Mouse (Mus musculus): ENCODE results near the gene Anapc13. TPM values are rescaled to one million over a fixed set of nuclear protein-coding genes. Genes with fewer than 3 reads are reported as not detected.

Gene Anapc13
- polyA plus RNA-seq, 1 experiment = not detected

DNA sequence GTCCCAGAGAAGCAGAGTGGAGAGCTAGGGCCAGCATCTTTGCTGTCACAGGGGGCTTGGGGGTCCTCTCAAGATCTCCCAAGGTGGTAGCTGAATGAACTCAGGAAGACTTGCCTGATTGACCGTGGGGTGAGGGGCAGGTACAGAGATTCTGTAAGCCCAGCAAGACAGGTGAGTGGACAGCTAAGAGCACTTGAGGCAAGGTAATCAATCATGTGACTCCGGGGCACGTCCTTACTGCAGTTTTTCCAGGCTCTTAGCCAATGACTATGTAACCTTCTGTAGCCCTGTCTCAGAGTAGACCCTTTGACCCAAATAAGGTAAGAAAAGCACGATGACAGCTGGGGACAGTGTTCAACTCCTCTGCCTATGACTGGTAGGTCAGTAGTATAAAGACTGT, 11.0 kb downstream of the Anapc13 start:
- WGBS = 83% methylated on average over 4 of the region's 4 CpGs
- Histone ChIP-seq H3K4me3 (ENCODE audit: insufficient read depth, low read depth, low read length) (no peak overlapping the region), H3K27ac (ENCODE audit: insufficient read depth, low read depth, low read length) (no peak overlapping the region), H3K4me1 (ENCODE audit: control insufficient read depth, insufficient read depth, low read length) (peaks cover 5% of the 10 kb centered on the region; the same call in 1 of the 2 replicates)
- no peak for TF ChIP-seq POLR2A (IDR thresholded peaks at IDR 0.05; ENCODE audit: insufficient read depth, low read depth, low read length)
- no peak for TF ChIP-seq CTCF (IDR thresholded peaks at IDR 0.05; ENCODE audit: insufficient read depth, low read depth, low read length)

DNA sequence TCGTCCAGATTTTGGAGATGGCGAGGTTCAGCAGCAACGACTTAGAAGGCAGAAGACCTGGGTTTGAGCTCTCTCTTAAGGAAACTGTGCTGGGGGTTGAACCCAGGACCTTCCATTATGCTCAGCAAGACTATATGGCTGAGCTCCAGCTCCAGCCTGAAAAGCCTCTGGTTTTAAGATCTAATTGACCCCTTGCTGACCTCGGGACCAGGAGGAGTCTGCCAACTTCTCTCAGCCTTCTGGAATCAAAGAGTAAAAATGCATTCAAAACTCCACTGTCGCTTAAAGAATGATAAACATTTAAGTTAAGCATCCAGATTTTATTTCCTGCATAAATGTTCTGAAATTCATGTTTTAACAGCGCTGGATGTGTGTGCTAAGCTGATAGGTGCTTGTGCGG, 12.9 kb downstream of the Anapc13 start:
- Histone ChIP-seq H3K27ac (ENCODE audit: insufficient read depth, low read depth, low read length) (no peak overlapping the region), H3K4me3 (ENCODE audit: insufficient read depth, low read depth, low read length) (no peak overlapping the region), H3K4me1 (ENCODE audit: control insufficient read depth, insufficient read depth, low read length) (peaks cover 13% of the 10 kb centered on the region)
- 65% methylated on average over 7 of the region's 7 CpGs for WGBS
- TF ChIP-seq POLR2A (IDR thresholded peaks at IDR 0.05; ENCODE audit: insufficient read depth, low read depth, low read length) (no peak), CTCF (IDR thresholded peaks at IDR 0.05; ENCODE audit: insufficient read depth, low read depth, low read length) (no peak)

DNA sequence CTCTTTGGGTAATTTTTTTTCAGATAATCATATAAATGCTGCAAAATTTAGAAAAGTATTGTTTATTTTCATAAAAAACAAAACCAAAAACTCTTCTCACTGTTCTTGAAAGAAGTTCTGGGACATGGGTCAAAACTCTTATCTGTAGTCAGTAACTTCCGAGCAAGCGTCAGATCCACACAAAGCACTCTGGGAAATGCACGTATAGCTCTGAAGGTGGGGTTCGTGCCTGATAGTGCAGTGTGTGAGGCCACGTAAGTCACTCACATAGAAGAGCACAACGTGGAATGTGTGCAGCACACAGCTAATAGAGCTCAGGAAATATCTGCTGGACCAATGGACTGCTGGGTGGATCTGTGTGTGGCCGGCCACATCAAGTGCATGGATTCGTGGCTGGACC, 13.4 kb downstream of the Anapc13 start:
- TF ChIP-seq POLR2A (IDR thresholded peaks at IDR 0.05; ENCODE audit: insufficient read depth, low read depth, low read length) (no peak), CTCF (IDR thresholded peaks at IDR 0.05; ENCODE audit: insufficient read depth, low read depth, low read length) (no peak)
- Histone ChIP-seq H3K4me1 (ENCODE audit: control insufficient read depth, insufficient read depth, low read length) (peaks cover 17% of the 10 kb centered on the region), H3K4me3 (ENCODE audit: insufficient read depth, low read depth, low read length) (no peak overlapping the region), H3K27ac (ENCODE audit: insufficient read depth, low read depth, low read length) (no peak overlapping the region)
- 91% methylated on average over 8 of the region's 8 CpGs for WGBS

DNA sequence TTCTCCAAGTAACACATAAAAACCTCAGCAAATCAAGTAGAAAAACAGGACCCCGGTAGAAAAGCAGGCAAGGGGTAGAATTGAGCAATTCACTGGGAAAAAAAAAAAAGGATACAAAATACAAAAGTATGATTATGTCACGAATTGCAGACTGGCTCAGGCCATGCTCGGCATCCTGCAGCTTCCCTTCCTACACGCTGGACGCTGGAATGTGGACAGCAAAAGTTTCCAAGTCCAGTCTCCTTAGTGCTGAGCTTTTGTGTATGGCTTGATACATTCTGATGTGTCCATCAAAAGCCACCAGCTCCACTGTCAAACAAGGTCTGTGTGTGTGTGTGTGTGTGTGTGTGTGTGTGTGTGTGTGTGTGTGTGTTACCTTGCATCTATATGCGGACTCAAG, 15.4 kb downstream of the Anapc13 start:
- Histone ChIP-seq H3K4me1 (ENCODE audit: control insufficient read depth, insufficient read depth, low read length) (peaks cover 17% of the 10 kb centered on the region), H3K27ac (ENCODE audit: insufficient read depth, low read depth, low read length) (no peak overlapping the region), H3K4me3 (ENCODE audit: insufficient read depth, low read depth, low read length) (no peak overlapping the region)
- no peak for TF ChIP-seq POLR2A (IDR thresholded peaks at IDR 0.05; ENCODE audit: insufficient read depth, low read depth, low read length)
- 72% methylated on average over 6 of the region's 6 CpGs for WGBS

DNA sequence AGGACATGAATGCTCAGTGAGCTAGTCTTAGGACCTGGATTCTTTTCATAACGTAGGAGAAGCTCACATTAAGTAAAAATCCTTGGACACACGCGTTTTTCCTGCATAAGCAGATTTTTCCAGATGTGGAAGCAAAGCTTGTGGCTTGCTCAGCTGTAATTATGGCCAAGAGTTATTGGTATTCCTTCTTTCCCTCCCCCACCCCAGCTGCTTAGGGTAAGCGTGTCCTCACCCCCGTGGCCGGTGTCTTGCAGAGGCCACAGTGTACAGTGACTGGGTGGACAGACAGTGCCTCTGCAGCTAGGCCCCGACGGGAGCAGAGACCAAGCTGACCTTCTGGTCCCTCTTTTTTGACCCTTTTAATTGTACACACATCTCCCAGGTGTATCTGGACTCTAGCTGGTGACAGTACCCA, 17.0 kb downstream of the Anapc13 start:
- Histone ChIP-seq H3K4me3 (ENCODE audit: insufficient read depth, low read depth, low read length) (no peak overlapping the region), H3K4me1 (ENCODE audit: control insufficient read depth, insufficient read depth, low read length) (peaks cover 12% of the 10 kb centered on the region), H3K27ac (ENCODE audit: insufficient read depth, low read depth, low read length) (no peak overlapping the region)
- WGBS = 58% methylated on average over 8 of the region's 8 CpGs
- TF ChIP-seq CTCF (IDR thresholded peaks at IDR 0.05; ENCODE audit: insufficient read depth, low read depth, low read length) = no peak
- no peak for TF ChIP-seq POLR2A (IDR thresholded peaks at IDR 0.05; ENCODE audit: insufficient read depth, low read depth, low read length)

DNA sequence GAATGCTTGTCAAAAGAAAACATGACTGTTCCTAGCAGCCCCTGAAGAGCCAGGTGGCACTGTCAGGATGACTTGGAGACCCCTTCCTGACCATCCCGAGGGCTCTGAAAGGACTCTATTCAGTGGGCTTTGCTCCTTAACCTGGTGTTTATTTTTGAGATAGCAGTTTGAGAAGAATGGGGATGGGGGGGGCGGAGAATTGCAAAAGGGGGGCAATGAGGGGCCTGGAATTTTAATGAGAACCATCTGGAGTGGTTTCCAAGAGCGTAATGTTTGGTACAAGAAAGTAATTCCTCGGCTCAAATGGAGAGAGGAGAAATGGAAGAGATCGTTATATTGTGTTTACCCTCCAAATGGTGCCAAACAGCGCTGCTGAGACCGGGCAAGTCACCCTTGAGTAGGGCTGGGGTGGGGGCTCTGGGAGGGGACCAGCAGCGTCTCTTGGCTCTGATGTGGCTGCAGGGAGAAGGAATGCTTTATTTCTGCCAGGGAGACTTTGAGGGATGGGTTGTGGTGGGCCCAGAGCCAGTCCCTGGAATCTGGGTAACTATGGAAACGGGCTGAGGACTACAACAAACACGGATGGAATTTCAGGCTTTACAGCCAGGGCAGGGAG, 17.5 kb downstream of the Anapc13 start:
- TF ChIP-seq POLR2A (IDR thresholded peaks at IDR 0.05; ENCODE audit: insufficient read depth, low read depth, low read length) = no peak
- TF ChIP-seq CTCF (IDR thresholded peaks at IDR 0.05; ENCODE audit: insufficient read depth, low read depth, low read length) = no peak
- Histone ChIP-seq H3K4me3 (ENCODE audit: insufficient read depth, low read depth, low read length) (no peak overlapping the region), H3K4me1 (ENCODE audit: control insufficient read depth, insufficient read depth, low read length) (peaks cover 12% of the 10 kb centered on the region), H3K27ac (ENCODE audit: insufficient read depth, low read depth, low read length) (no peak overlapping the region)
- WGBS = 18% methylated on average over 10 of the region's 10 CpGs

DNA sequence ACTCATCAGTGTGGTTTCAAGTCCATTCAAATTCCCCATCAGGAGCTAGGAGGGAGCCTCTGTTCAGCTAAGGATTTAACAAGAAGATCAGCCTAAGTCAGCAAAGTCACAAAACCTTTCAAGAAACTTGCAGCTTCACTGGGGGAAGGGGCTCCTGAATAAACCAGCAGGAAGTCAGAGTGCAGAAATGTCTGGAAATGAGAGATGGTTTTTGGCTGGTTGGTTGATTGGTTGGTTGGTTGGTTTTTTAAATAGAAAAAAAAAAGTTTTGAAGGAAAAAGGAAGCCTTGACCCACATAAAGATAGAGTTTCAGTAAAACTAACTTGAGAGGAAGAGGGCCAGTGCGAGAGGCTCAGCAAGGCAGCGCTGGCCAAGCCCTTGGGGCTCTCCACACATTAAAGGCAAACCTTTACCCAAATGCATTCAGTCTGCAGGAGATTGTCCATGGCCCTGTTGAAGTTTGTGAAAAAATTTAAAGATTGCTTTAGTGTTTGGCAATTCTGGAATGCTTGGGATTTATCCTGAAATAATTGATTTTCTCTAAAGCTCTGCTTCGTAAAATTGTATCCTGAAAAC, 19.1 kb downstream of the Anapc13 start:
- Histone ChIP-seq H3K4me3 (ENCODE audit: insufficient read depth, low read depth, low read length) (no peak overlapping the region), H3K4me1 (ENCODE audit: control insufficient read depth, insufficient read depth, low read length) (peaks cover 12% of the 10 kb centered on the region), H3K27ac (ENCODE audit: insufficient read depth, low read depth, low read length) (no peak overlapping the region)
- TF ChIP-seq CTCF (IDR thresholded peaks at IDR 0.05; ENCODE audit: insufficient read depth, low read depth, low read length) (no peak), POLR2A (IDR thresholded peaks at IDR 0.05; ENCODE audit: insufficient read depth, low read depth, low read length) (no peak)
- WGBS = 96% methylated on average over 3 of the region's 3 CpGs

DNA sequence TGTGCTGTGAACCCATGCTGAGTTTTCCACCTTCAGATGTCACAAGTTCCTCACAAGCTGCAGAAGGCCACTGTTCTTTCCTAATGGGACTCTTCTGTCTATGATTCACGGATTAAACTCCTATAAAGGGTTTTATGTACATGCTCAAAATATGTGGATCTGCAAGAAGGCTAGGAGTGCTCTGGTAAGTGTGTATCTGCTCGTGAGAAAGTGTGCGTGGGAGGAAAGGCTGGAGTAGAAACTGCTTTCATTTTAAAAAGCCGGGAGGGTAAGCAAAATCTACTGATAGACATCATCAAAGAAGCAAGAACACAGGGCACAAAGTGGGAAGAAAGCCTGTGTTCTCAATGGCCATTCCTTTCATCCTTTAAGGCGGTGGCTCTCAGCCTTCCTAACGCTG, 20.9 kb downstream of the Anapc13 start:
- WGBS = 79% methylated on average over 6 of the region's 6 CpGs
- Histone ChIP-seq H3K4me1 (ENCODE audit: control insufficient read depth, insufficient read depth, low read length) (peaks cover 15% of the 10 kb centered on the region), H3K4me3 (ENCODE audit: insufficient read depth, low read depth, low read length) (no peak overlapping the region), H3K27ac (ENCODE audit: insufficient read depth, low read depth, low read length) (no peak overlapping the region)
- TF ChIP-seq POLR2A (IDR thresholded peaks at IDR 0.05; ENCODE audit: insufficient read depth, low read depth, low read length) (no peak), CTCF (IDR thresholded peaks at IDR 0.05; ENCODE audit: insufficient read depth, low read depth, low read length) (no peak)

DNA sequence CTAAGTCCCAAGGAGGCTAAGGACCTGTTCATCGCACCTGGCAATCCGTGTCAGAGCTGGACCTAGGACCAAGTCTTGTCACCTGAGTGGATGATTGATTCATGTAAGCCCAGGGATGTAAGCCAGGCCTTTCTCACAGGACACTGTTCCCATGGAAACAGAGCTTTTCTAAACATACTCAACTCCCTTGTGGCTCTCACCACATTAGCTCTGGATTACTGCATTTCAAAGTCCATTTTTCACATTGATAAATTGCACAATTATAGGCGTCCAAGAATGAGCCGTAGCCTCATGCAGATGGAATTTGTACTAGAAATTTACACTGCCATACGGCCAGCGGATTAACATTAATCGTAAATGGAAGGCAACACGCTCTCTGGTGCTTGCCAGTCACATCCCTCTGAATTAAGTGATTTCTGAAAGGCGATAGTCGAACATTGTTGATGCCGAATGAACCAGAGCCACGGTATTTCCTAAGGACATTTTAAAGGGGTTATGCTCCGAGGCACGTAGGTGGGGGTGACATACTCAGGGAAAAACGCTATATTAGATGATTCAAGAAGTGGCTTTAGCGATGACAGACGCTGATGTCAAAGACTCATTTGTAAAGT, 23.9 kb downstream of the Anapc13 start:
- 57% methylated on average over 17 of the region's 17 CpGs for WGBS

More for the DNA sequence above, 23.9 kb downstream of the Anapc13 start:
- no peak overlapping the region for H3K27ac ChIP-seq (ENCODE audit: insufficient read depth, low read depth, low read length)
- no peak overlapping the region for H3K4me3 ChIP-seq (ENCODE audit: insufficient read depth, low read depth, low read length)
- H3K4me1 ChIP-seq (ENCODE audit: control insufficient read depth, insufficient read depth, low read length) = peaks cover 3% of the 10 kb centered on the region; the same call in 1 of the 2 replicates
- TF ChIP-seq CTCF (IDR thresholded peaks at IDR 0.05; ENCODE audit: insufficient read depth, low read depth, low read length) (no peak), POLR2A (IDR thresholded peaks at IDR 0.05; ENCODE audit: insufficient read depth, low read depth, low read length) (no peak)

Data from olfactory bulb, adult 2 months (tissue).